Mouse (Mus musculus) forebrain, embryonic 14.5 days (tissue): ENCODE data around the gene Map3k10. TPM values are rescaled to one million over a fixed set of nuclear protein-coding genes. Genes with fewer than 3 reads are reported as not detected.

Source experiments
- ATAC-seq: fragments of 200-750 bp; cut with Nextera tagmentation; 2 replicates; pipeline ENCODE4 v1.8.0; 2017; ENCODE audit warnings: mild to moderate bottlenecking, moderate library complexity
- DNase-seq: peaks from one replicate; pipeline ENCODE4 v3.0.0-alpha.2; 2015; ENCODE audit warnings: low spot score
- H3K27ac ChIP-seq: fragments of 300-500 bp; sonication (generic); 2 replicates; pipeline ENCODE4 v1.5.1; 2014; ENCODE audit warnings: low read depth, mild to moderate bottlenecking, control low read depth, low read length, moderate library complexity
- H3K27me3 ChIP-seq: fragments of 300-500 bp; sonication (generic); replicated peaks from 2 replicates; pipeline ENCODE4 v1.6.1; 2014; ENCODE audit warnings: low read length, control low read depth, mixed read lengths; ENCODE audit not compliant: control insufficient read depth, insufficient read depth
- H3K36me3 ChIP-seq: fragments of 300-500 bp; sonication (generic); 2 replicates; pipeline ENCODE4 v1.6.1; 2014; ENCODE audit warnings: low read length, control low read depth; ENCODE audit not compliant: control insufficient read depth, insufficient read depth
- H3K4me1 ChIP-seq: fragments of 300-500 bp; sonication (generic); 2 replicates; pipeline ENCODE4 v1.6.1; 2014; ENCODE audit warnings: antibody characterized with exemption, low read length, control low read depth; ENCODE audit not compliant: control insufficient read depth, insufficient read depth
- H3K4me2 ChIP-seq: fragments of 300-500 bp; sonication (generic); 2 replicates; pipeline ENCODE4 v1.6.1; 2014; ENCODE audit warnings: mild to moderate bottlenecking, control low read depth, low read length
- H3K4me3 ChIP-seq: fragments of 300-500 bp; sonication (generic); 2 replicates; pipeline ENCODE4 v1.5.1; 2014; ENCODE audit warnings: low read depth, low read length, control low read depth
- H3K9ac ChIP-seq: fragments of 300-500 bp; sonication (generic); 2 replicates; pipeline ENCODE4 v1.6.1; 2014; ENCODE audit warnings: mild to moderate bottlenecking, low read length, control low read depth, moderate library complexity
- H3K9me3 ChIP-seq: fragments of 300-500 bp; sonication (generic); replicated peaks from 2 replicates; pipeline ENCODE4 v1.6.1; 2016; ENCODE audit warnings: low read length, control low read depth, mixed read lengths; ENCODE audit not compliant: control insufficient read depth
- WGBS: fragments of 180-500 bp; shearing (Covaris S2); extraction: QIAGEN DNeasy Blood & Tissue Kit; methylation state at CpG from one replicate; pipeline ENCODE4 v1.1.7; 2014; 5-methylcytosine and 5-hydroxymethylcytosine counted together
- polyA plus RNA-seq: library from polyadenylated mRNA; unstranded; fragments of >200 nt; fragmentation: Nextera tagmentation; extraction: Ambion mirVana; gene quantifications from 2 replicates; pipeline ENCODE4 v1.2.1, GENCODE M21; 2014

Gene Map3k10
- polyA plus RNA-seq, 1 experiment from 2014 or later: 12.8 TPM

- H3K9me3 ChIP-seq: no peaks in the 10 kb centered on the region
- ATAC-seq (no peak), DNase-seq (no peak)
- H3K4me2 ChIP-seq: no peak overlapping the region
- WGBS: 94% methylated on average over 4 of the region's 4 CpGs
- H3K27me3 ChIP-seq: no peaks in the 10 kb centered on the region
- no peak overlapping the region for H3K4me3 ChIP-seq
- no peak overlapping the region for H3K9ac ChIP-seq
- peaks cover 20% of the 10 kb centered on the region for H3K36me3 ChIP-seq
- no peak overlapping the region for H3K27ac ChIP-seq
- peaks cover 24% of the 10 kb centered on the region for H3K4me1 ChIP-seq
Measured at GRCm38 (mm10) chr7:27609285-27609684, 65.1 kb downstream of the Map3k10 start.

- no peak for DNase-seq
- WGBS: 98% methylated on average over 3 of the region's 3 CpGs
- Histone ChIP-seq H3K4me3 (no peak overlapping the region), H3K27me3 (no peaks in the 10 kb centered on the region), H3K4me2 (no peak overlapping the region), H3K9me3 (no peaks in the 10 kb centered on the region), H3K27ac (no peak overlapping the region), H3K4me1 (peaks cover 12% of the 10 kb centered on the region), H3K36me3 (peaks cover 20% of the 10 kb centered on the region), H3K9ac (no peak overlapping the region)
- ATAC-seq: no peak
Measured at GRCm38 (mm10) chr7:27608130-27608529, 66.3 kb downstream of the Map3k10 start.

- Histone ChIP-seq H3K9me3 (no peaks in the 10 kb centered on the region), H3K4me1 (peaks cover 9% of the 10 kb centered on the region), H3K27me3 (no peaks in the 10 kb centered on the region), H3K27ac (no peak overlapping the region), H3K9ac (no peak overlapping the region), H3K36me3 (peaks cover 20% of the 10 kb centered on the region), H3K4me3 (no peak overlapping the region), H3K4me2 (no peak overlapping the region)
- no peak for ATAC-seq
- DNase-seq: no peak
- 76% methylated on average over 5 of the region's 5 CpGs for WGBS
Measured at GRCm38 (mm10) chr7:27607580-27607979, 66.8 kb downstream of the Map3k10 start.

GRCm38 (mm10) chr7:27606481-27607254 lies 67.7 kb downstream of the Map3k10 start:
- H3K27ac ChIP-seq: no peak overlapping the region
- no peaks in the 10 kb centered on the region for H3K27me3 ChIP-seq
- peaks cover 20% of the 10 kb centered on the region for H3K36me3 ChIP-seq
- no peak overlapping the region for H3K9ac ChIP-seq
- ATAC-seq (no peak), DNase-seq (no peak)
- H3K4me1 ChIP-seq: peaks cover 11% of the 10 kb centered on the region
- H3K9me3 ChIP-seq: no peaks in the 10 kb centered on the region
- WGBS: 71% methylated on average over 10 of the region's 10 CpGs
- no peak overlapping the region for H3K4me2 ChIP-seq
- no peak overlapping the region for H3K4me3 ChIP-seq

Other genes with a start within 250 kb of the Map3k10 start
- 1.6 and 1.7 TPM in 2 replicates for gene Sptbn4, start 226.9 kb downstream of the Map3k10 start, polyA plus RNA-seq
- gene Blvrb, start 226.6 kb downstream of the Map3k10 start, polyA plus RNA-seq: 22.4 and 23.7 TPM in 2 replicates
- 12.5 and 14.2 TPM in 2 replicates for gene Sertad3, start 200.8 kb downstream of the Map3k10 start, polyA plus RNA-seq
- 8.6 and 9.7 TPM in 2 replicates for gene Sertad1, start 187.7 kb downstream of the Map3k10 start, polyA plus RNA-seq
- gene Prx, start 175.3 kb downstream of the Map3k10 start, polyA plus RNA-seq: 0.55 and 0.73 TPM in 2 replicates
- gene Hipk4, start 151.3 kb downstream of the Map3k10 start, polyA plus RNA-seq: 0.08 and 0.27 TPM in 2 replicates
- 98.6 and 108 TPM in 2 replicates for gene Pld3, start 121.4 kb downstream of the Map3k10 start, polyA plus RNA-seq
- 26.3 and 31.2 TPM in 2 replicates for gene 2310022A10Rik, start 121.4 kb downstream of the Map3k10 start, polyA plus RNA-seq
- 80.6 and 85.8 TPM in 2 replicates for gene Akt2, start 83.0 kb downstream of the Map3k10 start, polyA plus RNA-seq
- gene Ttc9b, start 20.7 kb downstream of the Map3k10 start, polyA plus RNA-seq: 69.3 and 73.8 TPM in 2 replicates
- gene Zfp607b, start 14.7 kb upstream of the Map3k10 start, polyA plus RNA-seq: 10.8 and 14.5 TPM in 2 replicates
- gene Zfp60, start 56.8 kb upstream of the Map3k10 start, polyA plus RNA-seq: 96.6 and 101 TPM in 2 replicates
- gene Zfp626, start 132.6 kb upstream of the Map3k10 start, polyA plus RNA-seq: 2.3 and 2.5 TPM in 2 replicates
- gene Zfp59, start 164.0 kb upstream of the Map3k10 start, polyA plus RNA-seq: 12.0 and 13.4 TPM in 2 replicates
- gene Zfp607a, start 182.9 kb upstream of the Map3k10 start, polyA plus RNA-seq: 1.1 and 1.8 TPM in 2 replicates